Mouse (Mus musculus) erythroblast, embryonic 14.5 days (primary cell): ENCODE measurements around the gene Rflnb.

ENCODE experiments used
- GATA1 ChIP-seq: IDR thresholded peaks from 2 replicates; pipeline ENCODE4 v1.6.1; 2012; ENCODE audit warnings: low read length, inconsistent platforms, mixed read lengths
- TAL1 ChIP-seq: IDR thresholded peaks from 3 replicates; pipeline ENCODE4 v1.6.1; 2012; ENCODE audit warnings: low read length, inconsistent platforms, mixed read lengths

DNA sequence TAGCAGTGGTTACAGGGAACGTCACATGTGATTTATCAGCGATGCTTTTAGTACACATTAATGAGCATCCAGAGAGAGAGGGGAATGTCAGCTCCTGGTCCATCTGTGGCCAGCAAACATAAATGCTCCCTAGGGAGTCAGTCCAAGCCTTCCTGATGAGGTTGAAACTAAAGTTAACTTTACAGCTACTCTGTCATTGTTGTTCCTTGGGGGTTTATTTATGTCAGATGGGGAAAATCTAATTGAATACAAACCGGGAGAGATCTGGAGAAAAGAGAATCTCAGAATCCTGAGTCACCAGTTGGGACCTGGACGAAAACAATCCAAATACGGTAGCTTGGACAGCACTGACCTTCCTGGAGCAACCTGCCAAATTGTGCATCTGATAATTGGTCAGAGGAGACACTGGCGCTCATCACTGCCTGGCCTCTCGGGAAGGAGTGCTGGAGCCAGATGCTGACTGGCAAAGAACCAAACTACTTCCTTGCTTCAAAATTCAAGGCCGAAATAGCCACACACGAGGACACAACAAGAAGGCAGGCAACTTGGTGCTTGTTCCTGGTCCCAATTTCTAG, 38.0 kb upstream of the Rflnb start:
- no peak for TF ChIP-seq TAL1
- no peak for TF ChIP-seq GATA1
